Mouse (Mus musculus) stomach, embryonic 16.5 days (tissue): ENCODE results near the gene Sspo. TPM values are rescaled to one million over a fixed set of nuclear protein-coding genes. Genes with fewer than 3 reads are reported as not detected.
A peak's percentile ranks its signal among the peaks of the same experiment; 100 is the strongest.
"Not testable (repeated sequence)": the region's sequence is repeated elsewhere in the genome, so short reads cannot be mapped to it uniquely, and the experiment has no call there.

Experiments used
- ATAC-seq: fragments of 200-750 bp; cut with Nextera tagmentation; 2 replicates; pipeline ENCODE4 v1.8.0; 2017; ENCODE audit warnings: moderate number of reproducible peaks, moderate TSS enrichment; ENCODE audit not compliant: insufficient read depth, low FRiP score
- H3K27ac ChIP-seq: fragments of 300-500 bp; sonication (generic); 2 replicates; pipeline ENCODE4 v1.5.1; 2014; ENCODE audit warnings: low read length
- H3K27me3 ChIP-seq: fragments of 300-500 bp; sonication (generic); 2 replicates; pipeline ENCODE4 v1.6.1; 2014; ENCODE audit warnings: low read length, control low read depth, mixed read lengths; ENCODE audit not compliant: control insufficient read depth, insufficient read depth
- H3K36me3 ChIP-seq: fragments of 300-500 bp; sonication (generic); 2 replicates; pipeline ENCODE4 v1.6.1; 2014; ENCODE audit warnings: low read length; ENCODE audit not compliant: control insufficient read depth, insufficient read depth
- H3K4me1 ChIP-seq: fragments of 300-500 bp; sonication (generic); 2 replicates; pipeline ENCODE4 v1.6.1; 2014; ENCODE audit warnings: low read length, control low read depth, mixed read lengths; ENCODE audit not compliant: control insufficient read depth, insufficient read depth
- H3K4me2 ChIP-seq: fragments of 300-500 bp; sonication (generic); 2 replicates; pipeline ENCODE4 v1.6.1; 2014; ENCODE audit warnings: low read depth, low read length, mixed read lengths
- H3K4me3 ChIP-seq: fragments of 300-500 bp; sonication (generic); replicated peaks from 2 replicates; pipeline ENCODE4 v1.5.1; 2014; ENCODE audit warnings: mild to moderate bottlenecking, low read length
- H3K9ac ChIP-seq: fragments of 300-500 bp; sonication (generic); 2 replicates; pipeline ENCODE4 v1.6.1; 2014; ENCODE audit warnings: low read length
- H3K9me3 ChIP-seq: fragments of 300-500 bp; sonication (generic); replicated peaks from 2 replicates; pipeline ENCODE4 v1.6.1; 2016; ENCODE audit warnings: low read length, control low read depth; ENCODE audit not compliant: control insufficient read depth
- WGBS: fragments of 180-500 bp; shearing (Covaris S2); extraction: QIAGEN DNeasy Blood & Tissue Kit; methylation state at CpG from one replicate; pipeline ENCODE4 v1.1.7; 2014; 5-methylcytosine and 5-hydroxymethylcytosine counted together
- polyA plus RNA-seq: library from polyadenylated mRNA; unstranded; fragments of >200 nt; fragmentation: Nextera tagmentation; extraction: Ambion mirVana; gene quantifications from 2 replicates; pipeline ENCODE4 v1.2.1, GENCODE M21; 2015

Sspo gene
- polyA plus RNA-seq, 1 experiment from 2014 or later = 0.89 TPM

GRCm38 (mm10) chr6:48491361-48491760 is 43.3 kb downstream of the Sspo start:
- no peak for ATAC-seq
- Histone ChIP-seq H3K9me3 (no peaks in the 10 kb centered on the region), H3K4me1 (0 out of 2 replicates have a peak, but pooled peaks cover 4% of the 10 kb centered on the region), H3K4me3 (no peak overlapping the region), H3K4me2 (no peak overlapping the region), H3K27me3 (no peaks in the 10 kb centered on the region), H3K27ac (no peak overlapping the region), H3K36me3 (no peaks in the 10 kb centered on the region), H3K9ac (no peak overlapping the region)
- WGBS = 66% methylated on average over 9 of the region's 9 CpGs

GRCm38 (mm10) chr6:48493136-48493730 is 45.2 kb downstream of the Sspo start:
- Histone ChIP-seq H3K4me1 (no peaks in the 10 kb centered on the region), H3K9ac (no peak overlapping the region), H3K4me3 (no peak overlapping the region), H3K36me3 (no peaks in the 10 kb centered on the region), H3K4me2 (no peak overlapping the region), H3K27me3 (no peaks in the 10 kb centered on the region), H3K27ac (no peak overlapping the region), H3K9me3 (no peaks in the 10 kb centered on the region)
- no peak for ATAC-seq
- 37% methylated on average over 8 of the region's 8 CpGs for WGBS

- H3K4me3 ChIP-seq = no peak overlapping the region
- WGBS = 91% methylated on average over 4 of the region's 4 CpGs
- H3K4me1 ChIP-seq = no peaks in the 10 kb centered on the region
- H3K36me3 ChIP-seq = no peaks in the 10 kb centered on the region
- H3K27ac ChIP-seq = no peak overlapping the region
- H3K9ac ChIP-seq = no peak overlapping the region
- no peak overlapping the region for H3K4me2 ChIP-seq
- no peaks in the 10 kb centered on the region for H3K9me3 ChIP-seq
- no peaks in the 10 kb centered on the region for H3K27me3 ChIP-seq
- ATAC-seq = no peak
Measured at GRCm38 (mm10) chr6:48497521-48497920, 49.5 kb downstream of the Sspo start.

GRCm38 (mm10) chr6:48503847-48504240 is 55.8 kb downstream of the Sspo start:
- WGBS = 2% methylated on average over 2 of the region's 2 CpGs
- Histone ChIP-seq H3K4me1 (peaks cover 9% of the 10 kb centered on the region), H3K27me3 (no peaks in the 10 kb centered on the region), H3K9me3 (no peaks in the 10 kb centered on the region), H3K4me3 (0 out of 2 replicates have a peak overlapping the region, but pooled peaks have one; percentile 79), H3K36me3 (no peaks in the 10 kb centered on the region), H3K27ac (no peak overlapping the region), H3K4me2 (no peak overlapping the region), H3K9ac (no peak overlapping the region)
- peak; percentile 27; the same call in 1 of the 2 replicates for ATAC-seq

- Histone ChIP-seq H3K9me3 (no peaks in the 10 kb centered on the region), H3K4me1 (peaks cover 9% of the 10 kb centered on the region), H3K9ac (peak overlapping the region; percentile 85), H3K4me2 (peak overlapping the region; percentile 79), H3K4me3 (peak overlapping the region; percentile 79), H3K36me3 (no peaks in the 10 kb centered on the region), H3K27me3 (no peaks in the 10 kb centered on the region), H3K27ac (peak overlapping the region; percentile 77; the same call in 1 of the 2 replicates)
- ATAC-seq = peak; percentile 94
- WGBS = under 1% methylated on average over 26 of the region's 26 CpGs
Measured at GRCm38 (mm10) chr6:48504241-48504854, 56.3 kb downstream of the Sspo start.

GRCm38 (mm10) chr6:48508087-48508486 is 60.1 kb downstream of the Sspo start:
- ATAC-seq = no peak
- WGBS = 68% methylated on average over 4 of the region's 4 CpGs
- no peak overlapping the region for H3K9ac ChIP-seq
- no peak overlapping the region for H3K4me2 ChIP-seq
- H3K27me3 ChIP-seq = no peaks in the 10 kb centered on the region
- peaks cover 9% of the 10 kb centered on the region for H3K4me1 ChIP-seq
- H3K27ac ChIP-seq = no peak overlapping the region
- H3K9me3 ChIP-seq = no peaks in the 10 kb centered on the region
- H3K36me3 ChIP-seq = no peaks in the 10 kb centered on the region
- H3K4me3 ChIP-seq = no peak overlapping the region

- peaks cover 2% of the 10 kb centered on the region; the same call in 1 of the 2 replicates for H3K4me1 ChIP-seq
- H3K9me3 ChIP-seq = no peaks in the 10 kb centered on the region
- 76% methylated on average over 4 of the region's 4 CpGs for WGBS
- H3K36me3 ChIP-seq = no peaks in the 10 kb centered on the region
- H3K4me2 ChIP-seq = no peak overlapping the region
- H3K27me3 ChIP-seq = no peaks in the 10 kb centered on the region
- no peak overlapping the region for H3K9ac ChIP-seq
- ATAC-seq = no peak
- no peak overlapping the region for H3K27ac ChIP-seq
- H3K4me3 ChIP-seq = no peak overlapping the region
Measured at GRCm38 (mm10) chr6:48510426-48510825, 62.4 kb downstream of the Sspo start.

- no peak overlapping the region for H3K27ac ChIP-seq
- H3K36me3 ChIP-seq = no peaks in the 10 kb centered on the region
- no peak overlapping the region for H3K4me3 ChIP-seq
- H3K9me3 ChIP-seq = no peaks in the 10 kb centered on the region
- H3K9ac ChIP-seq = no peak overlapping the region
- H3K27me3 ChIP-seq = no peaks in the 10 kb centered on the region
- H3K4me2 ChIP-seq = no peak overlapping the region
- WGBS = 82% methylated on average over 7 of the region's 7 CpGs
- no peak for ATAC-seq
- no peaks in the 10 kb centered on the region for H3K4me1 ChIP-seq
Measured at GRCm38 (mm10) chr6:48511861-48512260, 63.8 kb downstream of the Sspo start.

GRCm38 (mm10) chr6:48524882-48525281 is 76.9 kb downstream of the Sspo start:
- ATAC-seq, H3K4me3 ChIP-seq, H3K27ac ChIP-seq, H3K9me3 ChIP-seq, H3K36me3 ChIP-seq, H3K27me3 ChIP-seq, H3K4me2 ChIP-seq, H3K4me1 ChIP-seq, H3K9ac ChIP-seq: not testable (repeated sequence)
- 97% methylated on average over 12 of the region's 16 CpGs for WGBS
